Mouse (Mus musculus): Measurements from ENCODE around the gene Sh3tc1. TPM values are rescaled to one million over a fixed set of nuclear protein-coding genes. Genes with fewer than 3 reads are reported as not detected.
A peak's percentile ranks its signal among the peaks of the same experiment; 100 is the strongest.

Sh3tc1 gene
- total RNA-seq (2021), result 10 to 100 TPM in 1 of 2 experiments, 1 to 10 TPM in 1; 9.7 to 10.5 TPM

DNA sequence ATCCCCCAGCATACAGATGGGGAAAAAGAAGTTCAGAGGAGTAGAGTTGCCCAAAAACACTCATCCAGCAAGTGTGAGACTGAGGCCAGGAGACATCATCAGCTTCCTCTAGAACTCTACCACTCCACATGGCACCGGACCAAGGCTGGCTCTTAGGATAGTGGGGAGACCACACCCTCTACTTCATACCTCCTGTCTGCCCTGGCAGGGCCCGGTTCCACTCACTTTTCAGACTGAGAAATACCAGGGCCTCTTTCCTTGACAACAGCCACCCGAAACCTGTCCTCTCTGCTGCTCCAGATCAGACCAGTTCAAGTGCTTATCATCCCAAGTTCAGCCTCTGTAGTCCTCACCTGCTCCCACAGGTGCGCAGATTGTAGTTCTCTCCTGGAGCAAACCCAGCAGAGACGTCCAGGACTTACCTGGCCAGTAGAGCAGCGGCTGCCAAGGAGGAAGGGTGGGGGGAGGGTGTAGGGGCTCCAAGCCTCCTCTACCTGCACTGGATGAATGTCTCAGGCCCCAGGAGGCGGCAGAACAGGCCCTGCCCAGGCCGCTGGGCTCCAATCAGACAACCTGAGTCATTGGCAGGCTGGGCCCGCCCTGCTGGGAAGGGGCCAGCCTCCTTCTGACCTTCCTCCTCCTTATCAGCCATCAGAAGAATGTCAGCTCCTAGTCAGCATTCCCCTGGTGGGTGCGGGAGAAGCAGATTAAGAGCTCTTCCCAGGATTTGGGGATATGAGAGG lies at the start of gene Sh3tc1:
Gene Sh3tc1, minus strand, starts transcription at position 452 of the 743 bp plus-strand sequence.
- intact Hi-C loops (cut with DNase I), result no loop called here
- DNase-seq (ENCODE audit: low spot score), result peak; percentile 33

- no peak for DNase-seq (ENCODE audit: low spot score)
- intact Hi-C loops (cut with DNase I), result no loop called here
Observed at GRCm38 (mm10) chr5:35788719-35789118, 48.9 kb upstream of the Sh3tc1 start.

- intact Hi-C loops (cut with DNase I), result no loop called here
Observed at GRCm38 (mm10) chr5:35787847-35788246, 48.1 kb upstream of the Sh3tc1 start.

GRCm38 (mm10) chr5:35785853-35786252 lies 46.1 kb upstream of the Sh3tc1 start:
- DNase-seq (ENCODE audit: low spot score), result no peak

More at GRCm38 (mm10) chr5:35787847-35788246, 48.1 kb upstream of the Sh3tc1 start:
- DNase-seq (ENCODE audit: low spot score), result no peak

DNA sequence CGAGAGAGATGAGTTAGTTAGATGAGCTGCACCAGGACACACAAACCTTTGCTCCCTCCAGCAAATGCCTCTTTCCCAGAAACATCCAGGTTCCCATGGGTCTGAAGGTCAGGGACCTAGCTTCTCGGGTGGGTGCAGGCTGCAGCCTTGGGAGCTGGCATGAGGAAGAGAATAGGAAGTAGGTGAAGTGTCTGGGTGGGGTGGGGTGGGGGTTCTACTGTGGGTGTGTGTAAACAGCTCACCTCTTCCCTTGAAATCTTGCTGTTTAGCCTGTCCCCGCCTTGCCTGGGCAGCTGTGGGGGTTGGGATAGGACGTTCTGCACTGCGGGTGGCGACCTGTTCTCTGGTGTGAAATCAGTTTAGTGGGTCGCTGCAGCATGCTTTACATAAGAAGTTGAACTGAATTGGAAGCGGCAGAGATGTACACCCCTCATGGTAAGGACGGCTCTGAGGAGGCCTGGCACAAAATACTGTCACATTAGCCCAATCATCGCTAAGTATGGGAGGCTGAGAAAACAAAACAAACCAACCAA lies 42.9 kb upstream of the Sh3tc1 start:
- intact Hi-C loops (cut with DNase I), result no loop called here
- DNase-seq (ENCODE audit: low spot score), result no peak

More at GRCm38 (mm10) chr5:35785853-35786252, 46.1 kb upstream of the Sh3tc1 start:
- intact Hi-C loops (cut with DNase I), result no loop called here

- no peak for DNase-seq (ENCODE audit: low spot score)
- intact Hi-C loops (cut with DNase I), result no loop called here
Observed at GRCm38 (mm10) chr5:35781116-35781515, 41.3 kb upstream of the Sh3tc1 start.

DNA sequence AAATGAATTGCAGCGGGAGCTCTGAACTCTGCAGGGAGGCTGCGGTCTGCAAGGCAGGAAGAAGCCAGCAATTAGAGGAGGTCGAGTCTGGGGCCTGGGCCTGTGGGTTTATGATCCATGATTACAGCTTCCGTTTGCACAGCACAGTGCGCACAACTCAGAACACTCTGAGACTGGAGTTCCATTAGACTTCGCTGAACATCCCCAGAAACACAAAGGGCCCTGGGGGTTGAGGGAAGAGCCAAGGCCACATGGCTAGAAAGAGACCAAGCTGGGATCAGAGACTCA lies 34.3 kb upstream of the Sh3tc1 start:
- no peak for DNase-seq (ENCODE audit: low spot score)
- intact Hi-C loops (cut with DNase I), result no loop called here

GRCm38 (mm10) chr5:35773274-35774136 lies 33.7 kb upstream of the Sh3tc1 start:
- no peak for DNase-seq (ENCODE audit: low spot score)
- intact Hi-C loops (cut with DNase I), result no loop called here

DNA sequence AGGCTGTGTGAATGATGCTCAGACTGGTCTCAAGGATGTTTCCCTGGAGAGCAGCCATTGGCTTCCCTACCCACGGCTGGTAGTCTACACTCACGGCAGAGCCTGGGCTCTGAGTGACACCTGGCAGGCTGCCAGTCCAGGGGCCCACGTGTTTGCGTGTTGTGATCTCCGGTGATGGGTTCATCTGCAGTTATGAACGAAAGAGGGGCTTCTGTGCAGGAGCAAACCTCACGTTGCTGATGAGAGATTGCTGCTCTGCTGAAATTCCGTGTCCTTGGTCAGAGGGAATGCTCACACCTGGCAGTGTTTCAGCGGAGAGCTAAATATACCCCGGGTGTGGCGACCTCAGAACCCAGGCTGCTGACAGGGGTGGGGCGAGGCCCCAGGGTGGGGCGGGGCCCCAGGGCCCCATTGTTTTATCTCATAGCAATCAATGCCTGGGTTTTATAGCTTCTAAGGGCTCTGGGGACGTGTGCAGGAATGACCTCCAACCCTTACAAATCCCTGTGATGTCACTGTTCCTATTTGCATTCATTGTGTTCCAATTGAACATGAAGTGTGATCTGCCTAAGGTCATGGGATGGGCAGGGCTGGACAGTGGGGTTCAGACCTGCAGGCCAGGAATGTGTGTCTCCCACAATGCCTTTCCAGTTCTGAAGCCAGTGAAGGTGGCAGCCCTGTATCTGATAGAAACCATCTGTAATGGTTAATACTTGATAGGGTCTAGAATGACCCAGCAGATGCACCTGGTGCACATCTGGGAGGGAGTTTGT lies 31.3 kb upstream of the Sh3tc1 start:
- intact Hi-C loops (cut with DNase I), result no loop called here
- no peak for DNase-seq (ENCODE audit: low spot score)

DNA sequence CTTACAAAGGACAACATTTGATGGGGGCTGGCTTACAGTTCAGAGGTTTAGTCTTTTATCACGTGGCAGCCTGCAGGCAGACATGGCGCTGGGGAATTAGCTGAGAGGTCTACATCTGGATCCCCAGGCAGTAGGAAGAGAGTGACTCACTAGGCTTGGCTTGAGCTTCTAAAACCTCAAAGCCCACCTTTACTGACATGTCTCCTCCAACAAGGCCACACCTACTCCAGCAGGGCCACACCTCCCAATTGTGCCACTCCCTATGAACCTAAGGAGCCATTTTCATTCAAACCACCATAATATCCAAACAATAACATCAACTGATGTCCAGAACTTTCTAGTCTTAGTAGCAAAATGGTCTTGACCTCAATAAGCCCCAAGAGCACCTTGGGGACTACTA lies 30.5 kb upstream of the Sh3tc1 start:
- DNase-seq (ENCODE audit: low spot score), result no peak
- intact Hi-C loops (cut with DNase I), result no loop called here

- no peak for DNase-seq (ENCODE audit: low spot score)
- intact Hi-C loops (cut with DNase I), result no loop called here
Observed at GRCm38 (mm10) chr5:35768997-35769396, 29.2 kb upstream of the Sh3tc1 start.

DNA sequence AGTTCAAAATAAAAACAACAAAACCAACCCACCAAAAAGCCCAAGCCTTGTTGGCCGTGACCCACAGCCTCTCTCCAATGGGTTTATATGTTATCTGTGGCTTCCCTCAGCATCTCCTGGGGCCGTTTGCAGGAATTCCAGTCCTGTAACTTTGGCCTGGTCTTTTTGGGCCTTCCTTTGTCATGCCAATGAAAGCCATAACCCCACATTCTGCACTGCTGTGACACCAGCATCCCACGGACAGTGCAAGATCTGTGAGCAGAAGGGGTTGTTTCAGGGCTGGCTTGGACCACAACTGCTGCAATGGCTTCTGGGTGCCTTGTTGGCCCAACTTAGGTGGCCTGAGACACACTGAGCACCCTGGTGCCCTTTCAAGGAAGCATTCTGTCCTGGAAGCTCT lies 28.7 kb upstream of the Sh3tc1 start:
- DNase-seq (ENCODE audit: low spot score), result no peak
- intact Hi-C loops (cut with DNase I), result no loop called here

- intact Hi-C loops (cut with DNase I), result no loop called here
- DNase-seq (ENCODE audit: low spot score), result no peak
Observed at GRCm38 (mm10) chr5:35765909-35766308, 26.1 kb upstream of the Sh3tc1 start.

DNA sequence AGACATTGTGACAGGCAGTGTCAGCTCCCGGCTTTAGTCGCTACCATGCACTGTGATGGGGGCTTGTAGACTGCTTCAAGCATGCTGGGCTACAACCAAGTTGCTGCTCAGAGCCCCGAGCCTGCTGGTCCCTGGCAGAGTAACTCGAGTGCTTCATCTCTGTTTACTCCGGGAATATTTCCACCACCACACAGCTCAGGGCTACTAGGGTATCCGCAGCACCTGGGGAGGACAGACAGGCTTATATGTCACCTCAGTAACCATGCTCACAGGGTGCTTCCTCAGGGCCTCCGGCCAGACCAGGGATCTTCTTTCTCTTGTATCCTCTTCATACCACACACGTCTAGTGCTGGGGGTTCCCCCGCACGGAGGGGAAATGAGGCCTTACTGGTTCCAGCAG lies 23.1 kb upstream of the Sh3tc1 start:
- intact Hi-C loops (cut with DNase I), result no loop called here
- no peak for DNase-seq (ENCODE audit: low spot score)

GRCm38 (mm10) chr5:35762388-35762787 lies 22.6 kb upstream of the Sh3tc1 start:
- intact Hi-C loops (cut with DNase I), result no loop called here
- peak; percentile 48 for DNase-seq (ENCODE audit: low spot score)

DNA sequence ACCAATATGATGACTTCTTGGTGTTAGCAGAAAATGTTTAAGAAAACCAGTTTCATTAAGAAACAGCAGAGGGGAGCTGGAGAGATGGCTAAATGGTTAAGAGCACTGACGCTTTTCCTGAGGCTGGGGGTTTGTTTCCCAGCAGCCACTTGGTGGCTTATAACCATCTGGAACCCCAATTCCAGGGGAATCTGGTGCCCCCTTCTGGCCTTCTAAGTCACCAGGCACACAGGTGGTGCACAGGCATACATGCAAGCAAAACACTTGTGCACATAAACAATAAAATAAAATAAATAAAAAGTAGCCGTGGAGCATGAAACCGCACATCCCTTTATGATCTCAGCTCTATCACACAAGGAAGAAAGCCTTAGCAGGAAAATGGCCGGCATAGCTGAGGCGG lies 21.5 kb upstream of the Sh3tc1 start:
- no peak for DNase-seq (ENCODE audit: low spot score)
- intact Hi-C loops (cut with DNase I), result no loop called here

- intact Hi-C loops (cut with DNase I), result no loop called here
- no peak for DNase-seq (ENCODE audit: low spot score)
Observed at GRCm38 (mm10) chr5:35758081-35759053, 18.6 kb upstream of the Sh3tc1 start.

- DNase-seq (ENCODE audit: low spot score), result peak; percentile 77
- intact Hi-C loops (cut with DNase I), result no loop called here
Observed at GRCm38 (mm10) chr5:35757639-35758001, 17.8 kb upstream of the Sh3tc1 start, which contains the start of gene Ablim2. Ablim2 (plus strand) TSS chr5:35757880.

DNA sequence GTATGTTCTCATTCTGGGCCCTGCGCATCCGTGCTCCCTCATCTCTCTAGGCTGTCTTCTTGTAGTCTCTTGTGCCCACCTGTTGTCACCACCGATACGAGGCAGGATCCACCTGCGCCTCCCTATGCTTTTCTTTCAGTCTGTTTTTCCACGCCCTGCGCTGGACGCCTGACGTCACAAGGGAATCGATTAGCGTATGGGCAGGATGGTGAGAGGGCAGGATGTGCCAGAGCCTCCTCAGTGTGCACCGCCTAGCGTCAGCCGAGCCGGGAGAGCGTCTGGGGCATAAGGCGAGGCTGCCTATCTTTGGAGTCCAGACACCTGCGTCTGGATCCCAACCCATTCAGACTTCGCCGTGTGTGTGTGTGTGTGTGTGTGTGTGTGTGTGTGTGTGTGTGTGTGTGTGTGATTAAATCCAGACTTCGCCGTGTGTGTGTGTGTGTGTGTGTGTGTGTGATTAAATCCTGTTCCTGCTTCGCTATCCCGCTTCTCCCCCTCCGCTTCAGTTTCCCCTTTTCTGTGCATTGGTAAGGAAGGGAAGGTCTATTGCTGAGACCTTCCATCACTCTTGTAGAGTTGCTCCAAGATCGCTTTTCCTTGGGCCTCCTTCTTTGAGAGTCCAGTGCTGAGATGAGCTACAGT lies 17.3 kb upstream of the Sh3tc1 start:
- intact Hi-C loops (cut with DNase I), result no loop called here
- no peak for DNase-seq (ENCODE audit: low spot score)

Measured in heart, postnatal 25 days (tissue).